Mouse (Mus musculus) retina, embryonic 14.5 days (tissue): Measurements from ENCODE around the gene Dnajc30.
A peak's percentile ranks its signal among the peaks of the same experiment; 100 is the strongest.
"Not testable (repeated sequence)": the region's sequence is repeated elsewhere in the genome, so short reads cannot be mapped to it uniquely, and the experiment has no call there.

Source experiments
- DNase-seq: peaks from one replicate; pipeline ENCODE4 v3.0.0-alpha.2; 2015; ENCODE audit warnings: low spot score

The Dnajc30 gene

DNA sequence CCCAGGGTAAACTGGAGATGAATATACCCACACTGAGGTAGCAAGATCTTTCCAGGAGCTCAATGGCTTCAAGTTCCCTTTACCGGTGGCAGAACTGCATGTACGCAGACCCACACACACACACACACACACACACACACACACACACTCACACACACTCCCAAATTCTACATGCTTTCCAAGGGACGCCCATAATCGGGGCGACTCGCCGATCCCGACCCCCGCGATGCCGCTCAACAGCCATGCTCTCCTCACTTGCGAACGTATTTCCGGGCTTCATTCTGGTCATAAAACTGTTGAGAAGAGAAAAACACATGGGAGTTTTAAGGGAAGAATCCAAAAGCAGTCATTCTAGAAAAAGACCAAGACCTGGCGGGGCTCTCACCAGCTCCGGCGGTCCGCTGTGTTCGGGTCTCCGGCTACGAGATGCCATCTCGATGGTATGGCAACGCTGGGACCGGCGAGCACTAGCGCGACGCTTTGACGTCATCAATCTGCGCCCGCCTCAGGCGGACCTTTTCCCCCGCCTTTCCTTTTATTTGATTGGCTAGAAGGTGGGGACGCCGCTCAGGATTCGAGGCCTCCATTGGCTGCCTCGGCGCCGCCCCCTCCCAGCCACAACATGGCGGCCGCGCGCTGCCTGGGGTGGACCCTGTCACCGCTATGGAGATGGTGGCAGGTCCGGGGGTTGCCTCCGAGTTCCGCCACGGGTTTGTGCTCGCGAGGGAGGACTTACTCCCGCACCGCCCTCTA is at the start of gene Dnajc30:
Gene Dnajc30 (plus strand): TSS at position 574 of the 753 bp plus-strand sequence.
- DNase-seq, result peak; percentile 99

DNA sequence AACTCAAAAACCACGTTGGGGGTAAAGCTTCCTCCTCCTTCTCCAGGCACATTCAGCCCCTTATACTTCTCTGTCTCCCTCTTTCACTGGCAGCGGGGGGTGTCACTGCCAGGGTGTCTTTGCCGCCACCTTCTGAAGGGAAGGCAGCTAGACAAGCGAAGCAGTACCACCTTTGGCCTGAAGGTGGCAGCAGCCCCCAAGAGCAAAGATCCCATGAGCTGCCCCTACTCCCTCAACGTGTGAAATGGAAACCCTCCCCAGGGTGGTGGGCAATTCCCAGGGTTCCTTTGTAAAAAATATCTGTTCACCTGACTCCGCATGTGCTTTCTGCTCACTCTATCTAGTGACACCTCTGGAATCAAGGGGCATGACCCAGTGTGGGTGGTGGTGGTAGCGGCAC is 48.5 kb upstream of the Dnajc30 start:
- peak; percentile 91 for DNase-seq

DNA sequence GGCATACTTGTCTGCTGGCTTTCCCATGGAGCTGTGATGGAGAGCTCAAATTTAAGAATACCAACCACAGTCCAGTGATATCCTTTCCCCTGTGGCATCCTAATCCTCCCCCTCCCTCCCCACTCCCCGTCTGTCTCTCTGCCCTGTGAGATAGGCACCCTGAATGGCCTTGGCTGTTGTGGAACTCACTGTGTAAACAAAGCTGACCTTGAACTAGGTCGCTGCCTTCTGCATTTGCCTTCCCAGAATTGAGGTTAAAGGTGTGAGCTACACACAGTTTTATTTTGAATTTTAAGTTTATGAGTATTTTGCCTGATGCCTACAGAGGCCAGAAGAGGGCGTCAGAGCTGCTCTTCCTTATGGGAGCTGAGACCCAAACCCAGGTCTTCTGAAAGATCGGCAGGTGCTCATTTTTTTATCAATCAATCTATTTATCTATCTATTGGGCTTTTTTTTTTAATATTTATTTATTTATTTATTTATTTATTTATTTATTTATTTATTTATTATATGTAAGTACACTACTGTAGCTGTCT is 47.7 kb upstream of the Dnajc30 start:
- no peak for DNase-seq

- DNase-seq, result no peak
Measured at GRCm38 (mm10) chr5:135021814-135022213, 42.2 kb upstream of the Dnajc30 start.

GRCm38 (mm10) chr5:135023344-135024173 is 40.4 kb upstream of the Dnajc30 start, which contains the start of gene Stx1a:
Stx1a (plus strand) TSS chr5:135023482.
- peak; percentile 94 for DNase-seq

DNA sequence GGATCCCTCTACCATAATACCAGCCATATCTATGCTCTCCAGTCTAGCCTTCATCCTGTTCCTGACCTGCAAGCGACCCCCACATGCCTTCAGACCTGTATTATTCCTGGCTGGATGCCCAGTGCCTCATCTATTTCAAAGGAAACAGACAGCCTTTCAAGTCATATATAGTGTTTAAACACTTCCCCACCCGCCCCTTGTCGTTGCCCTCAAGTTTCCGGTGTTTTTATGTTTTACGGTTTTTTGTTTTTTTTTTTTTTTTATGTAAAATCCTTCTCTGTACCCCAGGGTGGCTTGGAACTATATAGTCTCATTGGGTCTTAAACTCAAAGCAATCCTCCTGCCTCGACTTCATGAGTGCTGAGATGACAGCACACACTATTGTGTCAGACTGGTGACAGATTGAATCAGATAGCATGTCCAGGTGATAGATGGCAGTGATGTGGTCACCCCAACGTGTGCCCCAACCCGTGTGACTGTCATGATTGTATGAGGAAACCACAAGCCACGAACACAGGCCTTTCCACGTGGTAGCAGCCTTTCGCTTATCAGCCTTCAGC is 39.3 kb upstream of the Dnajc30 start:
- DNase-seq, result no peak

DNA sequence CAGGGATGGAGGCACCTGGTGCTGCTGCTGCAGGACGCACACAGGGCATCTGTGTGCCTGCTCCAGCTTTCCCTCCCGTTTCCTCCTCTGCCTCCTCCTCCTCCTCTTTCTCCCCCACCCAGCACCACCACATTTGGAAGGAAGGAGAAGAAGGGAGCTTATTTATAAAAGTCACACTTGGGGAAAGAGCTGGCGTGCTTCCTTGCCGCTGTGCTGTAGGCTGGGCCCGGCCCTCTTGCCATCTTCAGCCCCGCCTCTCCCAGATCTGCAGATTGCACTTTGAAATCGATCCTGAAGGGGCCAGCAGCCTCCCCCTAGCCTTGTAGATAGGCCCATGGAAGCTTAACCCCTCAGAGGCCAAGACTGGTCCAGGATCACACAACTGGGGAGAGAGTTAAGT is 38.1 kb upstream of the Dnajc30 start:
- no peak for DNase-seq

GRCm38 (mm10) chr5:135029007-135029854 is 34.8 kb upstream of the Dnajc30 start:
- DNase-seq, result no peak

DNA sequence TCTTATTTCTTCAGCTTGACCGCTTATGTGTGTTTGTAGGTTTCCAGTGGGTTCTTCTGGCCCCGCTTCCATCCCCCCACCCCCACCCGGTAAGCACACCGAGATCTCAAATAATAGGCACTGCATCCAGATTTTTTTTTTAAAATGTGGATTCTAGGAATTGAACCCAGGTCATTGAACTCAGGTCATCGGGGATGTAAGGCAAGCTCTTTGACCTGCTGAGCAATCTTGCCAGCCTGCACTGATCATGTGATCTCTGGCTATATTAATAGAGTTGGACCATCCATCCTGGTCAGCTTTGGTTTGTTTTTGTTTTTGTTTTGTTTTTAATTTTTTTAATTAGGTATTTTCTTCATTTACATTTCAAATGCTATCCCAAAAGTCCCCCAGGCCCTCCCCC is 31.4 kb upstream of the Dnajc30 start:
- DNase-seq, result no peak

- DNase-seq, result no peak
Measured at GRCm38 (mm10) chr5:135034593-135034992, 29.4 kb upstream of the Dnajc30 start.

DNA sequence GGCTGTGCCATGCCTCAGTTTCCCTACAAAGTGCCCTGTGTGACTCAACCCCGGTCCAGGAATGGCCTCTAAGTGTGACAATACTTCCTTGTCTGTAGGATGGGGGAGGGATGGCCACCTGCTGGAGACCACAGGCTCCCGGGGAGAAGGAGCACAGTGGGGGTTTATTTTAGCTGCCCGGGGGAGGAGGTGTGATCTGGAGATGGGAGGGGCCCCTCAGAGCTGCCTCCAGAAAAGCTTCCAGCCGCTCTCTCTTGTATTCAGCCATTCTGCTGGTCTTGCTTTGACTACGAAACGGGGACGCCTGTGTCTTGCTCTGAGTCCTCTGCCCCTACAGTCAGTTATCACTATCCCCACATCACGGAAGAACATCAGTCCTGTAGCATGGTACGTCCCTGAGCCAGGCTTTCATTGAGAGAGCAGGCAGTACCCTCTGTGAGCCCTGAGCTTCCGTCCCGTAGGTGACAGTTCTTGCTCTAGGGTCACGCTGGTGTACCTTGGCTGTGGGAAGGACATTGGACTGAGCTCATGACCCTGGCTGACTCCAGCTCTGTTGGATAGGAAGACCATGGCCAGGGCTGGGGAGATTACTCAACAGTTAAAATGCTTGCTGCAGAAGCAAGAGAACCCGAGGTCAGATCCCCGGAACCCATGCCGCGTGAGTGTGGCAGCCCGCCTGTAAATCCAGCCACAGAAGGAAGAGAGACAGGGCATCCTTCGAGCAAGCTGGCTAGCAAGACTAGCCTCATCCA is 28.2 kb upstream of the Dnajc30 start:
- DNase-seq, result no peak

DNA sequence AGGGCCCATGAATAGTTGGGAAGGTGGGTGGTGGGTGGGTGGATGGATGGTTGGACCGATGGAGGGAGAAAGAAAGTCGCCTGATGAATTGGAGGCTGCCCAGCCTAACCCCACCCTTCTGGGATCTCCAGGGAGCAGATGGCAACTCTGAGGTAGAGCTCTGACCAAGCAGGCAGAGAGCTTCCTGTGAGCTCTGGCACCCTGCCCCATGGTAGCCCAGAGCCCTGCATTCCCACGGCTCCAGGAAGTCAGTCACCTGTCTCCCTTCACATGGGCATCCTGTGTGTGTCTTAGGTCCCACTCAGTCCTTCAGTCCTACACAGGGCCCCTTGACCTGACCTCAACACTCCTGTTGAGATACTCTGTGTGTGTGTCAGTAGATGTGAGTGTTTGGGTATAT is 26.1 kb upstream of the Dnajc30 start:
- DNase-seq, result no peak

- DNase-seq, result no peak
Measured at GRCm38 (mm10) chr5:135039541-135039940, 24.5 kb upstream of the Dnajc30 start.

- no peak for DNase-seq
Measured at GRCm38 (mm10) chr5:135040059-135040458, 23.9 kb upstream of the Dnajc30 start.

GRCm38 (mm10) chr5:135040777-135041176 is 23.2 kb upstream of the Dnajc30 start:
- no peak for DNase-seq

- DNase-seq, result no peak
Measured at GRCm38 (mm10) chr5:135042105-135042788, 21.8 kb upstream of the Dnajc30 start.

- DNase-seq, result no peak
Measured at GRCm38 (mm10) chr5:135044575-135044974, 19.4 kb upstream of the Dnajc30 start.

GRCm38 (mm10) chr5:135048539-135048938 is 15.5 kb upstream of the Dnajc30 start:
- DNase-seq, result no peak

DNA sequence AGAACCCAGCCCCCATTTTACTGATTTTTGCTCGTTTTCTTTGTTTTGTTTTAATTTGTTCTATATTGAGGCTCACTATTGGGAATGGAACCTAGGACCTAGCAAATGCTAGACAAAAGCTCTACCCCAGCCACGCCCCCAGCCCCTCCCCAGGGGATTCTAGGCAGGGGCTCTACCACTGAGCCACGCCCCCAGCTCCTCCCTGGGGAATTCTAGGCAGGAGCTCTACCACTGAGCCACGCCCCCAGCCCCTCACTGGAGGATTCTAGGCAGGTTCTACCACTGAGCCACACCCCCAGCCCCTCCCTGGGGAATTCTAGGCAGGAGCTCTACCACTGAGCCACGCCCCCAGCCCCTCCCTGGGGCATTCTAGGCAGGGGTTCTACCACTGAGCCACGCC is 14.7 kb upstream of the Dnajc30 start:
- DNase-seq, result not testable (repeated sequence)

- DNase-seq, result no peak
Measured at GRCm38 (mm10) chr5:135053356-135053755, 10.6 kb upstream of the Dnajc30 start.
